Mouse (Mus musculus): ENCODE measurements around the gene Mecom. TPM values are rescaled to one million over a fixed set of nuclear protein-coding genes. Genes with fewer than 3 reads are reported as not detected.

Mecom gene
- polyA plus RNA-seq, 1 experiment from 2014 or later, result 38.7 TPM

DNA sequence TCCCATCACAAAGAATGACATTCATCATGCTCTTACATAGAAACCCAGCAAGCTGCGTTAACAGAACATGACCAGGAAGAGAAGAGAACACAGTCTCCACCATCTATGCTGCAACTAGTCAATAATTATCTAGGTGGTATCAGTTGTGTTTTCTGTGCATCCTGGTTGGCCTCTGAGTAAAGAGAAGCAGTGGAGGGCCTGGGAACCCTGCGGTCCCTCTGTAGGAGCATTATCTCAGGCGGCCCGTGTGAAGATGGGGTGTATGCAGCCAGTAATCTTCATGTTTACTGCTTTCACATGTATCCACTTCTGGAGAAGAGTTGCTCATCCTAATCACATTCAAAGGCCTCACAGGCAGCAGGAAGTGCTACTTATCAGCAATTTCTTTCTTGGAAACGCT, 407.5 kb downstream of the Mecom start:
- 62% methylated on average over 5 of the region's 5 CpGs for WGBS
- H3K9ac ChIP-seq, result no peak overlapping the region

GRCm38 (mm10) chr3:30139678-30140077, 408.1 kb downstream of the Mecom start:
- no peak overlapping the region for H3K9ac ChIP-seq
- no peaks in the 10 kb centered on the region for H3K9me3 ChIP-seq (replicated peaks)
- no peak for ATAC-seq (ENCODE audit: insufficient number of reproducible peaks, low FRiP score)
- H3K4me3 ChIP-seq, result no peak overlapping the region
- no peak overlapping the region for H3K27ac ChIP-seq (ENCODE audit: poor library complexity, severe bottlenecking)
- H3K27me3 ChIP-seq (replicated peaks), result no peaks in the 10 kb centered on the region
- no peak overlapping the region for H3K4me2 ChIP-seq
- 61% methylated on average over 4 of the region's 4 CpGs for WGBS
- H3K4me1 ChIP-seq (replicated peaks), result peaks cover 19% of the 10 kb centered on the region; the same call in 1 of the 2 replicates
- H3K36me3 ChIP-seq, result no peaks in the 10 kb centered on the region

More for the DNA sequence above, 407.5 kb downstream of the Mecom start:
- H3K4me1 ChIP-seq (replicated peaks), result peaks cover 21% of the 10 kb centered on the region
- H3K27me3 ChIP-seq (replicated peaks), result no peaks in the 10 kb centered on the region
- H3K4me2 ChIP-seq, result no peak overlapping the region
- H3K36me3 ChIP-seq, result no peaks in the 10 kb centered on the region
- no peak overlapping the region for H3K27ac ChIP-seq (ENCODE audit: poor library complexity, severe bottlenecking)
- no peaks in the 10 kb centered on the region for H3K9me3 ChIP-seq (replicated peaks)
- H3K4me3 ChIP-seq, result no peak overlapping the region
- no peak for ATAC-seq (ENCODE audit: insufficient number of reproducible peaks, low FRiP score)

DNA sequence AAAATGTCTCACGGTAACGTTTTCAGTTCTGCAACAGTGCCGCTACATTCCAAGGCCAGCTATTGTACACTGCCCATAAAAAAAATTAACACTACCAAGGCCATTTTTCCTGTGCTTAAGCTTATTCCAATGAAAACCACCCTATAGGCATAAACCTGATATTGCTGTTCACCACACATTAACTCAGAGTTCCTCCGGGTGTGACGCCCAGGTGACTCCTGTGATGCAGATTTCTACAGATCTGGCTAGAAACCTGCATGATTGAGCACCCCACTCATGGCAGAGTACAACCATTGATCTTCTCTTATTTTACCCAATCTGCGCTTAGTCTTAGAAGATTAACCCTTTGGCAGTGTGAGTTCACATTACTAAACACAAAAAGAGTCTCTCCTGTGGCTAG, 409.2 kb downstream of the Mecom start:
- WGBS, result 86% methylated on average over 6 of the region's 6 CpGs

GRCm38 (mm10) chr3:30135857-30136256, 412.0 kb downstream of the Mecom start:
- Histone ChIP-seq H3K4me1 (replicated peaks) (peaks cover 12% of the 10 kb centered on the region; the same call in 1 of the 2 replicates), H3K27ac (ENCODE audit: poor library complexity, severe bottlenecking) (no peak overlapping the region), H3K9me3 (replicated peaks) (no peaks in the 10 kb centered on the region), H3K4me2 (no peak overlapping the region), H3K4me3 (no peak overlapping the region), H3K27me3 (replicated peaks) (no peaks in the 10 kb centered on the region), H3K36me3 (no peaks in the 10 kb centered on the region), H3K9ac (no peak overlapping the region)
- ATAC-seq (ENCODE audit: insufficient number of reproducible peaks, low FRiP score), result no peak
- WGBS, result 78% methylated on average over 6 of the region's 6 CpGs

More for the DNA sequence above, 409.2 kb downstream of the Mecom start:
- Histone ChIP-seq H3K36me3 (no peaks in the 10 kb centered on the region), H3K4me2 (no peak overlapping the region), H3K27me3 (replicated peaks) (no peaks in the 10 kb centered on the region), H3K9ac (no peak overlapping the region), H3K27ac (ENCODE audit: poor library complexity, severe bottlenecking) (no peak overlapping the region), H3K4me1 (replicated peaks) (peaks cover 14% of the 10 kb centered on the region; the same call in 1 of the 2 replicates), H3K9me3 (replicated peaks) (no peaks in the 10 kb centered on the region), H3K4me3 (no peak overlapping the region)
- ATAC-seq (ENCODE audit: insufficient number of reproducible peaks, low FRiP score), result no peak

DNA sequence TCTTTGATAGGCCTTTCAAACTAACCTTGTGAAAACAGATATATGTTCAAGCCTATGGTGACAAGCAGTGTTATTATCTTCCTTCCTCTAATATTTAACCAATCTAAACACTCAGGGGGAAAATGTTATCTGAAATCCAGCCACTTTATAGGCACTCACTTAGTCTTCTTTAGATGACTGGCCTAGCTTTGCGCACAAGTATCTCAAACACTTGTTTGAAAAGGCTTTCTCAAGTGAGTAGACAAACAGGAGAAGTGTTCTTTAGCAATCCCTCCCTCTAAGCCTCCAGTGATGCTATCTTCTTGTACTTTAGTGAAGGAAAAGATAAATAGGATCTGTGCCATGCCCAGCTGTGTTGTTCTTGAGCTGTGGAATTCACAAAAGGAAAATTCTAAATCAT, 412.7 kb downstream of the Mecom start:
- no peaks in the 10 kb centered on the region for H3K36me3 ChIP-seq
- no peak overlapping the region for H3K27ac ChIP-seq (ENCODE audit: poor library complexity, severe bottlenecking)
- no peaks in the 10 kb centered on the region for H3K27me3 ChIP-seq (replicated peaks)
- no peaks in the 10 kb centered on the region for H3K9me3 ChIP-seq (replicated peaks)
- no peak overlapping the region for H3K4me3 ChIP-seq
- H3K4me2 ChIP-seq, result no peak overlapping the region
- H3K9ac ChIP-seq, result no peak overlapping the region
- ATAC-seq (ENCODE audit: insufficient number of reproducible peaks, low FRiP score), result no peak
- H3K4me1 ChIP-seq (replicated peaks), result peaks cover 11% of the 10 kb centered on the region; the same call in 1 of the 2 replicates
- 55% methylated on average over 1 of the region's 1 CpGs for WGBS

DNA sequence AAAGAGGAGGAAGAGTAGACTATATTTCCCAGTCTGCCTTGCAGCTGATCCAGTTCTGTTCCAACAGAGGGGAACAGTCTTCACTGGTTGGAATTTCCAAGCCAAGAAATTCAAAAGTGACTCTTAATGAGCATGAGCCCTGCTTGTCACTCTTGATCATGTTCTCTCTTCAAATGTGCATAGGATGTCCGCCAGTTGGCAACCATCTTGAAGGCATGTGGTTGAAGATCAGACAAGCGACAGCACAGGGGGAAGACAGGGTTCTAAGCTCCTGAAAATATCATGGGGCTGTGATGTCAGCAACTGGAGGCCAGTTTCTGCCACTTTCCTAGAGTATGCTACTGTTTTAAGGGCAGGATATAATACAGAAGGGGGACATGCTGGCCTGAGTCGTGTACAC, 414.8 kb downstream of the Mecom start:
- no peak overlapping the region for H3K4me2 ChIP-seq
- no peaks in the 10 kb centered on the region for H3K9me3 ChIP-seq (replicated peaks)
- H3K36me3 ChIP-seq, result no peaks in the 10 kb centered on the region
- H3K4me1 ChIP-seq (replicated peaks), result 0 out of 2 replicates have a peak, but pooled peaks cover 5% of the 10 kb centered on the region
- H3K27ac ChIP-seq (ENCODE audit: poor library complexity, severe bottlenecking), result no peak overlapping the region
- no peak overlapping the region for H3K9ac ChIP-seq
- no peak for ATAC-seq (ENCODE audit: insufficient number of reproducible peaks, low FRiP score)
- no peak overlapping the region for H3K4me3 ChIP-seq
- no peaks in the 10 kb centered on the region for H3K27me3 ChIP-seq (replicated peaks)
- WGBS, result 86% methylated on average over 3 of the region's 3 CpGs

DNA sequence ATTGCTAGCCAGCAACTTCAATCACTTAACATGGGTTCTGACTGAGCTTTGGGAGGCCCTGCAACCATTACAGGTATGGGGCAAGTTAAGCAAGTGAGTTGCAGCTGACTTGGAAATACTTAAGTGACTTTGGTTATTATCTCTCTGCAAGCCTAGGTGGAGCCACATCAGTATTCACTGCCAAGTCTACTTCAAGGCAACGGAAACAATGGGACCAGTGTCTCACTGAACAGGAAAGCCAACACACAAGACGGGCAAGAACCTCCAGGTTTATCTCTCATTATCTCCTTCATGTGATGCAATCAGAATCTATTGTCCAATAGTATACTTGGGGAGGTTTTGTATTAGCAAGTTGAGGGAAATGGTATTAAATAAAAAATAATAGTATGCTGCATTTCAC, 415.4 kb downstream of the Mecom start:
- H3K4me3 ChIP-seq, result no peak overlapping the region
- no peak overlapping the region for H3K4me2 ChIP-seq
- WGBS, result 58% methylated on average over 2 of the region's 2 CpGs
- no peak overlapping the region for H3K27ac ChIP-seq (ENCODE audit: poor library complexity, severe bottlenecking)
- no peak for ATAC-seq (ENCODE audit: insufficient number of reproducible peaks, low FRiP score)
- no peak overlapping the region for H3K9ac ChIP-seq
- H3K4me1 ChIP-seq (replicated peaks), result 0 out of 2 replicates have a peak, but pooled peaks cover 5% of the 10 kb centered on the region
- H3K36me3 ChIP-seq, result no peaks in the 10 kb centered on the region
- H3K9me3 ChIP-seq (replicated peaks), result no peaks in the 10 kb centered on the region
- no peaks in the 10 kb centered on the region for H3K27me3 ChIP-seq (replicated peaks)

- 0 out of 2 replicates have a peak, but pooled peaks cover 5% of the 10 kb centered on the region for H3K4me1 ChIP-seq (replicated peaks)
- no peak overlapping the region for H3K4me3 ChIP-seq
- no peak overlapping the region for H3K4me2 ChIP-seq
- WGBS, result 63% methylated on average over 4 of the region's 4 CpGs
- no peaks in the 10 kb centered on the region for H3K27me3 ChIP-seq (replicated peaks)
- H3K9me3 ChIP-seq (replicated peaks), result no peaks in the 10 kb centered on the region
- no peak overlapping the region for H3K9ac ChIP-seq
- H3K27ac ChIP-seq (ENCODE audit: poor library complexity, severe bottlenecking), result no peak overlapping the region
- ATAC-seq (ENCODE audit: insufficient number of reproducible peaks, low FRiP score), result no peak
- no peaks in the 10 kb centered on the region for H3K36me3 ChIP-seq
Observed at GRCm38 (mm10) chr3:30130495-30130894, 417.3 kb downstream of the Mecom start.

DNA sequence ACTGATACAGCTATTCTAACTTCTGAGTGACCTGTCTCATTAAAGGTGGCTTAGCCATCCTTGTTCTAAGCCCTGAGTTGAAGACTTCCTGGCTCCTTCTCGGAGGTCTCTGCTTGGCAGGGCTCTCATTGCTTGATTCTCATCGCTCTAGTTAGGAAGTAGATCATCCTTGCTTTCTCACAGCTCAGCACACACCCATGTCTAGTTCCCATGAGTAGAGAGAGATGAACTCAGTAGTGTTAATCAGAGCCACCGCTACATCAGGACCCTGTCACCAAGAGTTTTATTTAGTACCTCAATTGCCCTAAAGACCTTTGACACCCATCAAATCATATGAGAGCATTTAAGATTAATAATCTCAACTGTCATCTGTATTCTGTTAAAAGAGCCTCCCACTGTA, 425.2 kb downstream of the Mecom start:
- H3K4me2 ChIP-seq, result no peak overlapping the region
- WGBS, result 82% methylated on average over 3 of the region's 3 CpGs

GRCm38 (mm10) chr3:30120790-30121512, 426.9 kb downstream of the Mecom start:
- no peak for ATAC-seq (ENCODE audit: insufficient number of reproducible peaks, low FRiP score)
- H3K27me3 ChIP-seq (replicated peaks), result no peaks in the 10 kb centered on the region
- H3K27ac ChIP-seq (ENCODE audit: poor library complexity, severe bottlenecking), result no peak overlapping the region
- H3K36me3 ChIP-seq, result no peaks in the 10 kb centered on the region
- no peaks in the 10 kb centered on the region for H3K4me1 ChIP-seq (replicated peaks)
- no peak overlapping the region for H3K4me3 ChIP-seq
- H3K4me2 ChIP-seq, result no peak overlapping the region
- no peak overlapping the region for H3K9ac ChIP-seq
- WGBS, result 67% methylated on average over 8 of the region's 8 CpGs
- H3K9me3 ChIP-seq (replicated peaks), result no peaks in the 10 kb centered on the region

More for the DNA sequence above, 425.2 kb downstream of the Mecom start:
- Histone ChIP-seq H3K36me3 (no peaks in the 10 kb centered on the region), H3K4me3 (no peak overlapping the region), H3K9me3 (replicated peaks) (no peaks in the 10 kb centered on the region), H3K27ac (ENCODE audit: poor library complexity, severe bottlenecking) (no peak overlapping the region), H3K4me1 (replicated peaks) (no peaks in the 10 kb centered on the region), H3K9ac (no peak overlapping the region), H3K27me3 (replicated peaks) (no peaks in the 10 kb centered on the region)
- no peak for ATAC-seq (ENCODE audit: insufficient number of reproducible peaks, low FRiP score)

DNA sequence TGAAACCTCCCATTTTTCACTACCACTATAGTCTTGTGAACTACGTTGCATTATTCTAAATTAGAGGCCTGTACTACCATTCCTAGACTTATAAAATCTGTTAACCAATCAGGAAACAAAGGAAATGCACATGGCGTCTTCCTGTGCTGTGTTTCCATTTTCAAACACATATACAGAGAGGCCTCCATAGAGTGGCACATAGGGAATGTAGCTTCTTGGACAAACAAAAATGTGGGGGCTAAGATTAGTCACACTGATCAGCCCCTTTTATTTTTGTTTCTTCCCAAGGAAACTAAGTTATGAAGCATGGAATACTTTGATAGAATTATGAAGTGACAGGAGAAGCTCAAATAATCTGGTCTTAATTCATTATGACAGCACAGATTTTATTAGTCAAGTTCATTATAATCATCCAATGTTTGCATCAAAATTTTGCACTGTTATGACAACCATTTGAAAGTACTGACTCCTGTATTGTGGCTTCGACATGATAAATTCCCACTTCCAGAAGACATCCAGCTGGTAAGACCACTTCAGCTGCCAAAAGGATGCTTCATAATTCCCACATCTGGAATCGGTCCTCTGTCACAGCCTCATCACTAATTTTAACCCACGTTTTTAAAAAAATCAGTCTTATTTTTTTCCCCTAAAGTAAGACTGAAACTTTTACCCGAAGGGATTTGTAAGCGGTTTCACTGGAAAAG, 429.1 kb downstream of the Mecom start:
- H3K36me3 ChIP-seq, result no peaks in the 10 kb centered on the region
- H3K4me3 ChIP-seq, result no peak overlapping the region
- H3K9me3 ChIP-seq (replicated peaks), result no peaks in the 10 kb centered on the region
- H3K27ac ChIP-seq (ENCODE audit: poor library complexity, severe bottlenecking), result no peak overlapping the region
- no peaks in the 10 kb centered on the region for H3K27me3 ChIP-seq (replicated peaks)
- H3K4me1 ChIP-seq (replicated peaks), result no peaks in the 10 kb centered on the region
- WGBS, result 73% methylated on average over 7 of the region's 7 CpGs
- no peak overlapping the region for H3K4me2 ChIP-seq
- ATAC-seq (ENCODE audit: insufficient number of reproducible peaks, low FRiP score), result no peak
- no peak overlapping the region for H3K9ac ChIP-seq
